Mouse (Mus musculus): Measurements from ENCODE around the gene Atp5b. TPM values are rescaled to one million over a fixed set of nuclear protein-coding genes. Genes with fewer than 3 reads are reported as not detected.

Gene Atp5b
- total and polyA plus RNA-seq, 3 experiments: 7,689 to 9,158 (median 8,017) TPM

DNA sequence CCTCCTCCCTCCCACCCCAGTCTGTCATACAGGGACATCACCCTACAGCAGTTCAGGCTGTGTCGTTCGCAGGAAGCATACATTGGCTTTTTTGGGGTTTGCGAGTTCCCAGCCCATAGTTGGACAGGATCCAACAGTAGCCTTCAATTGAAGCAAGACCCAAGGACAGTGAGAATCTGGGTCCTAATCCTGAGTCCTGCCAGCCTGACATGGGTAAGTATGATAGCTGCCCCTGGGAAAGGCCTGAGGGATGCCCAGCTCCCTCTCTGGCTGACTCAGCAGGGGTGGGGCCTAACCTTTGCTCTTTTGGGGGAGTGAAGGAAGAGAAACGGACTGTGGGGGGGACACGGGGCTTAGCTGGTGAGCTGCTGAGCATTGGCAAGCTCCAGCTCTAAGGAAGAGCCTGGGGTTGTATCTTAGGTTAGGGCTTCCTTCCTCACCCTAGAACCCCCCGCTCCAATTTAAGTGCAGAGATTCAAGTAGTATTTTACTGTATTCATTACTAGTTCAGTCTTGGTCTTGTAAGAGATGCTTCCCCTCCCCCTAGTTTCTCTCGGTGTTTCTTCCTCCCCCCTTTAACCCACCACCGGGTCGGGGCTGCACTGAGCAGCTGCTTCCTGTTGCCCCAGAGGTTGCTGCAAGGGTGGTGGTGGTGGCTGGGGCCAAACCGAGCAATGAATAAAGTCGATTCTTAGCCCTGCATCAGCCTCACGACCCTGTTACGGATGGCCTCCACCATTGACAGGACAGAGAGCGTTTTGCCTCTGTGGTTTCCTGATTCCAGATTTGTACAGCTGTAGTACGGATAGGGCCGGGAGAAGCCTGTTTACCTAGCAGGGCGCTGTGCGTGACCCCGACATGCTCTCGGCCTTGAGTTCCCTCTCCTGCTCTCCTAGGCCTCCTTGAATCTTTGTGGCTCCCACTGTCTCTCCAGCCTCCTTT is 8.8 kb downstream of the Atp5b start, which contains the start of gene Baz2a:
Gene Baz2a, plus strand, starts transcription at position 14 of the 942 bp plus-strand sequence.
- Histone ChIP-seq H3K4me3 (peak within 1 kb of the TSS; percentile 81), H3K27ac (peak within 1 kb of the TSS; percentile 91), H3K9ac (ENCODE audit: low read depth, low read length) (peak within 1 kb of the TSS; percentile 96), H3K27me3 (ENCODE audit: control insufficient read depth, insufficient read depth, low read length) (no peaks in the 10 kb centered on the region), H3K4me1 (ENCODE audit: control insufficient read depth, insufficient read depth, low read length) (peaks cover 7% of the 10 kb centered on the region), H3K36me3 (ENCODE audit: control insufficient read depth, insufficient read depth, low read length) (peaks cover 31% of the 10 kb centered on the region), H3K79me2 (replicated peaks; ENCODE audit: control insufficient read depth, insufficient read depth, low read length) (no peaks in the 10 kb centered on the region)
- no peak for TF ChIP-seq CTCF (IDR thresholded peaks at IDR 0.05)
- TF ChIP-seq POLR2A (IDR thresholded peaks at IDR 0.05; ENCODE audit: insufficient read depth, low read depth, low read length): peak; percentile 76
- DNase-seq: peak; percentile 72 to 76
- WGBS: under 1% methylated on average over 20 of the region's 20 CpGs
- intact Hi-C loops (cut with DNase I): loop anchor here (2.0 to 10.0 kb wide), 2 partner anchors 95 to 403 kb away; partner anchors contain the start of genes Myl6 and Myl6b

DNA sequence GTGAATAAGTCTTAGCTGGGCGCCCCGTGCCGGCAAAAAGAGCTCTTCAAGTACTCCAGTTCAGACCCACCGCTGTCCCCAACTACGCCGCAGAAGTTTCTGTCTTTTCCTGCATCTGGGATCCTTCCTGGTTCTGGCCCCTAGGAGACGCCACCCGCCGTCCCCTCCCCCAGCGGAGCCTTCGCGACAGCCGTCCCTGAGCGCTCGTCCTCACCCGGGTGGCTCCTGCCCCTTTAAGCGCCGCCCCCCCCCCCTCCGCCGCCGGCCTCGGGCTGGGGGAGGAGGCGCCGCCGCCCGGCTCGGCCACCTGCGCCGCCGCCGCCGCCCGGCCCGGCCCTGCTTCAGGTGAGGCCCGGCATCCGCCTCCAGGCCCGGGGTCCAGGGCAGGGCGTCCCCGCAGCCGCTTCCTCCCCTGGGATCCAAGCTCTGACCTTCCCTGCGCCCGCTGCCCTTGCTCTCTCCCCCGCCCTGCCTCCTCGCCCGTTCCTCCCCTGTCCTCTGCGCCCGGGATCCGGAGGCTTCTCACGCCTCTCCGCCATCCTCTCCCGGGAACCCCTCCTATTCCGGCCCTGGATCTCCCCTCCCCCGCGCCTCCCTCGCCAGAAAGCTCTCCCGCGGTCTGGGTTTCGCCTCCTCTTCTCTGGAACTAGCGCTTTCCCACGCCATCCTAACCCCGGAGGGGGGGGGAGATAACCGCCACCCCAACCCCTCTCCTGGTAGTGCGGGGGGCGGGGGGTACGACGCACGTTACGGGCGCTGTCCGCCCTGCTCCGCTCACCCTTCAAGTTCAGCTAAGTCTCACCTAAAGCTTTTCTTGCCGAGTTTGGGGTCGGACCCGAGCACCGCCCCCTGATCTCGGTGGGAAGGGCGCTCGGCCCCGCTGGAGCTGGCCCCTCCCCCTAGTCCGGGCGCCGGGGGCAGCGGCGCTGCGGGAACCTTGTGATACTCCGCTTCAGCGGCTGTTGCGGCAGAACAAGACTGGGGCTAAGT is 9.7 kb downstream of the Atp5b start:
- H3K9ac ChIP-seq (ENCODE audit: low read depth, low read length): peak overlapping the region; percentile 96
- intact Hi-C loops (cut with DNase I): loop anchor here (2.0 to 10.0 kb wide), 2 partner anchors 94 to 402 kb away; partner anchors contain the start of genes Myl6 and Myl6b
- H3K4me1 ChIP-seq (ENCODE audit: control insufficient read depth, insufficient read depth, low read length): peaks cover 7% of the 10 kb centered on the region
- H3K36me3 ChIP-seq (ENCODE audit: control insufficient read depth, insufficient read depth, low read length): peaks cover 25% of the 10 kb centered on the region
- peak overlapping the region; percentile 81 for H3K4me3 ChIP-seq
- TF ChIP-seq CTCF (IDR thresholded peaks at IDR 0.05) (peak; percentile 61), EP300 (IDR thresholded peaks at IDR 0.05; ENCODE audit: insufficient read depth, low read depth, low read length) (0 out of 2 replicates have a peak, but pooled peaks have one; percentile 6), POLR2A (IDR thresholded peaks at IDR 0.05; ENCODE audit: insufficient read depth, low read depth, low read length) (peak; percentile 43)
- H3K27ac ChIP-seq: peak overlapping the region; percentile 91
- H3K79me2 ChIP-seq (replicated peaks; ENCODE audit: control insufficient read depth, insufficient read depth, low read length): 0 out of 2 replicates have a peak, but pooled peaks cover 4% of the 10 kb centered on the region
- WGBS: 2% methylated on average over 82 of the region's 88 CpGs
- H3K27me3 ChIP-seq (ENCODE audit: control insufficient read depth, insufficient read depth, low read length): no peaks in the 10 kb centered on the region
- peak; percentile 89 to 90 for DNase-seq

DNA sequence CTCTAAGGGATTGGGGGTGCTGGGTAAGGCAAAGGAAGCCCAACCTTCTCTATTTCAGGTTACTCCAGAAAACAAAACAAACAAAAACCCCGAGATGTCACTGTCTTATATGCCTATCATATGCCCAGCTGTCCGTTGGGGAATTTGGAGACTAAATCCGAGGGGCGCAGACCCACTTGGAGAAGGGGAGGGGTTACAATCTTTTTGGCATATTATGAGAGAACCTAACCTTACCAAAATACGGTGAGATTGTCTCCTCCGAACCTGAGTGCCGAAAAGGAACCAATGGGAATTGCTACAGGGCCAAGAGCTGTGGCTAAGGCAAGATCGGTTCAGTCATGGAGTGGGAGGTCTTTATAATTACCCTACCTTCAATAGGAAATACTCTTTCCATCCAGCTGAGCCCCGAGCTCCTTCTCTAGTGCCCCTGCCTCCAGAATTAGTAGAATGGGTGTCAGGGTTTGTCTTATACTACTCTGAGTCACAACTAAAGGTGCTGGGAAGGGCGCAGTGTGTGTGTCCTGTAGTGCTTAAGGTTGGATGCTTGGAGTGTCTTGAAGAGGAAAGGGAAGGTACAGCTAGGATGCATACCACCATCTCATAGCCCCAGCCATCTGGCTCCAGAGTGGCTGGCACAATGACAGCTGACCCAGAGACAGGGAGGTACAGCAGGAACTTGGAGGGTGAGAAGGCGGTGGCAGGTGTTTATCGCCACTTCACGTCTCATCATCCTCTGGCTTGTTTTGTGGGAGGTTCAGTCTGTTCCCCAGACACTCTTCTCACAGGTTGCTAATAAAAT is 10.6 kb downstream of the Atp5b start:
- Histone ChIP-seq H3K79me2 (replicated peaks; ENCODE audit: control insufficient read depth, insufficient read depth, low read length) (0 out of 2 replicates have a peak, but pooled peaks cover 4% of the 10 kb centered on the region), H3K9ac (ENCODE audit: low read depth, low read length) (peak overlapping the region; percentile 96), H3K27ac (peak overlapping the region; percentile 91), H3K4me3 (peak overlapping the region; percentile 81), H3K36me3 (ENCODE audit: control insufficient read depth, insufficient read depth, low read length) (peaks cover 18% of the 10 kb centered on the region), H3K4me1 (ENCODE audit: control insufficient read depth, insufficient read depth, low read length) (peaks cover 7% of the 10 kb centered on the region), H3K27me3 (ENCODE audit: control insufficient read depth, insufficient read depth, low read length) (no peaks in the 10 kb centered on the region)
- intact Hi-C loops (cut with DNase I): loop anchor here (2.0 to 10.0 kb wide), 2 partner anchors 93 to 401 kb away; partner anchors contain the start of genes Myl6 and Myl6b
- TF ChIP-seq CTCF (IDR thresholded peaks at IDR 0.05) (no peak), EP300 (IDR thresholded peaks at IDR 0.05; ENCODE audit: insufficient read depth, low read depth, low read length) (0 out of 2 replicates have a peak, but pooled peaks have one; percentile 1)
- 23% methylated on average over 13 of the region's 13 CpGs for WGBS
- peak; percentile 41 to 48 for DNase-seq

DNA sequence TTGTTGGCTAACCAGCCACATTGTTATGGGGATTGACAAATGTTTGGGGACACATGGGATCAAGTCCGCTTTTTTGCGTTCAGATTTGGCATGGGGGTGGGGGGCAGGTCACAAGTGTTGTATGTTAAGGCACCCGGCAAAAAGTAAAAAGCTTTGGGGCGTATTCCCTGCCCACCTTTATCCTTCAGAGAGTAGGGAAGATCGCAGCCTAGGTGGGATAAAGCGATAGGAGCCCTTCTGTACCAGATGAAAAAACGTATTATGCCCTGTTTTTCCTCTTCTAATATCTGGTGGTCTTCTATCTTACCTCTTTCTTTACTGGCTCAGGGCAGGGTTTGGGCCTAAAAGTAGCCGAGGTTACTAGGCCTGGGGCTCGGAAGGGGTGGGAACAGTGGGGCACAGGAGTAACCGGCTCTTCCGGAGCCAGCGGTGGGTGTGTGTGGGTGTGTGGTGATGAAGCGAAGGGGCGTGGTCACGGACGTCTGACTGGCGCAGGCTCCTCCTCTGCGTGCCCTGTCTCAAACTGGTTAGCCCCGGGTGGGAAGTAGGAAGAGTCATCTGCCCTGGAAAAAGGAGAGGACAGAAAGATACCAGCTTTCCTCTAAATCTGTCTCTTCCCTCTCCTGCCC is 11.4 kb downstream of the Atp5b start:
- peak; percentile 20; the same call in 1 of the 2 replicates for TF ChIP-seq POLR2A (IDR thresholded peaks at IDR 0.05; ENCODE audit: insufficient read depth, low read depth, low read length)
- TF ChIP-seq CTCF (IDR thresholded peaks at IDR 0.05): no peak
- DNase-seq: peak; percentile 85 to 92
- no peaks in the 10 kb centered on the region for H3K27me3 ChIP-seq (ENCODE audit: control insufficient read depth, insufficient read depth, low read length)
- peaks cover 5% of the 10 kb centered on the region; the same call in 1 of the 2 replicates for H3K79me2 ChIP-seq (replicated peaks; ENCODE audit: control insufficient read depth, insufficient read depth, low read length)
- peak overlapping the region; percentile 91 for H3K27ac ChIP-seq
- H3K36me3 ChIP-seq (ENCODE audit: control insufficient read depth, insufficient read depth, low read length): peaks cover 12% of the 10 kb centered on the region
- WGBS: 11% methylated on average over 19 of the region's 19 CpGs
- H3K4me1 ChIP-seq (ENCODE audit: control insufficient read depth, insufficient read depth, low read length): peaks cover 7% of the 10 kb centered on the region
- intact Hi-C loops (cut with DNase I): loop anchor here (10.0 kb wide), 1 partner anchor 400 kb away; the partner anchor contains the start of genes Myl6 and Myl6b
- H3K9ac ChIP-seq (ENCODE audit: low read depth, low read length): 0 out of 2 replicates have a peak overlapping the region, but pooled peaks have one; percentile 20
- H3K4me3 ChIP-seq: peak overlapping the region; percentile 20; the same call in 1 of the 2 replicates
